Mouse (Mus musculus): ENCODE measurements around the gene Tmem132b.

GRCm38 (mm10) chr5:125483712-125484611, 47.6 kb upstream of the Tmem132b start:
- TF ChIP-seq GATA1 (IDR thresholded peaks at IDR 0.05; ENCODE audit: borderline replicate concordance, low read length) (no peak), FLI1 (IDR thresholded peaks at IDR 0.05; ENCODE audit: low read length) (no peak)
